Mouse (Mus musculus): Measurements from ENCODE around the gene Gnb3. TPM values are rescaled to one million over a fixed set of nuclear protein-coding genes. Genes with fewer than 3 reads are reported as not detected.
"Not testable (repeated sequence)": the region's sequence is repeated elsewhere in the genome, so short reads cannot be mapped to it uniquely, and the experiment has no call there.

The Gnb3 gene
- polyA plus RNA-seq, 1 experiment from 2014 or later = 1.2 TPM

GRCm38 (mm10) chr6:124856321-124856720, 16.2 kb upstream of the Gnb3 start:
- H3K36me3 ChIP-seq = no peaks in the 10 kb centered on the region
- H3K27ac ChIP-seq = peak overlapping the region; percentile 95; the same call in 1 of the 2 replicates
- H3K4me2 ChIP-seq (replicated peaks) = peak overlapping the region; percentile 95
- H3K27me3 ChIP-seq (replicated peaks) = peaks cover 15% of the 10 kb centered on the region; the same call in 1 of the 2 replicates
- H3K4me3 ChIP-seq (replicated peaks) = peak overlapping the region; percentile 81
- ATAC-seq = peak; percentile 42; the same call in 1 of the 2 replicates
- WGBS = 9% methylated on average over 14 of the region's 14 CpGs
- H3K9ac ChIP-seq = peak overlapping the region; percentile 83
- H3K9me3 ChIP-seq = no peaks in the 10 kb centered on the region
- peaks cover 23% of the 10 kb centered on the region for H3K4me1 ChIP-seq (replicated peaks)

GRCm38 (mm10) chr6:124854647-124855046, 14.6 kb upstream of the Gnb3 start:
- no peak overlapping the region for H3K4me2 ChIP-seq (replicated peaks)
- H3K27me3 ChIP-seq (replicated peaks) = peaks cover 12% of the 10 kb centered on the region; the same call in 1 of the 2 replicates
- no peak overlapping the region for H3K27ac ChIP-seq
- H3K4me3 ChIP-seq (replicated peaks) = no peak overlapping the region
- H3K9me3 ChIP-seq = no peaks in the 10 kb centered on the region
- no peaks in the 10 kb centered on the region for H3K36me3 ChIP-seq
- H3K9ac ChIP-seq = 0 out of 2 replicates have a peak overlapping the region, but pooled peaks have one; percentile 8
- H3K4me1 ChIP-seq (replicated peaks) = peaks cover 17% of the 10 kb centered on the region; the same call in 1 of the 2 replicates
- no peak for ATAC-seq
- WGBS = 76% methylated on average over 12 of the region's 12 CpGs

- no peak overlapping the region for H3K9ac ChIP-seq
- no peaks in the 10 kb centered on the region for H3K27me3 ChIP-seq (replicated peaks)
- no peak for ATAC-seq
- no peaks in the 10 kb centered on the region for H3K9me3 ChIP-seq
- no peaks in the 10 kb centered on the region for H3K4me1 ChIP-seq (replicated peaks)
- WGBS = 58% methylated on average over 8 of the region's 8 CpGs
- H3K4me2 ChIP-seq (replicated peaks) = no peak overlapping the region
- H3K4me3 ChIP-seq (replicated peaks) = no peak overlapping the region
- H3K36me3 ChIP-seq = no peaks in the 10 kb centered on the region
- H3K27ac ChIP-seq = no peak overlapping the region
Measured at GRCm38 (mm10) chr6:124850535-124850934, 10.5 kb upstream of the Gnb3 start.

GRCm38 (mm10) chr6:124847305-124847704, 7.2 kb upstream of the Gnb3 start:
- Histone ChIP-seq H3K4me2 (replicated peaks) (no peak overlapping the region), H3K9me3 (no peaks in the 10 kb centered on the region), H3K4me3 (replicated peaks) (no peak overlapping the region), H3K9ac (no peak overlapping the region), H3K27ac (no peak overlapping the region), H3K4me1 (replicated peaks) (no peaks in the 10 kb centered on the region), H3K36me3 (peaks cover 6% of the 10 kb centered on the region; the same call in 1 of the 2 replicates), H3K27me3 (replicated peaks) (no peaks in the 10 kb centered on the region)
- 9% methylated on average over 9 of the region's 9 CpGs for WGBS
- peak; percentile 69 for ATAC-seq

- no peak overlapping the region for H3K27ac ChIP-seq
- H3K4me2 ChIP-seq (replicated peaks) = no peak overlapping the region
Measured at GRCm38 (mm10) chr6:124839805-124840204, 270 bp downstream of the Gnb3 start.

GRCm38 (mm10) chr6:124836411-124836810, 3.7 kb downstream of the Gnb3 start:
- H3K4me3 ChIP-seq (replicated peaks) = no peak overlapping the region
- no peaks in the 10 kb centered on the region for H3K9me3 ChIP-seq
- peaks cover 9% of the 10 kb centered on the region for H3K36me3 ChIP-seq
- no peak overlapping the region for H3K27ac ChIP-seq
- 77% methylated on average over 7 of the region's 7 CpGs for WGBS
- H3K27me3 ChIP-seq (replicated peaks) = no peaks in the 10 kb centered on the region
- H3K4me2 ChIP-seq (replicated peaks) = no peak overlapping the region
- H3K4me1 ChIP-seq (replicated peaks) = peaks cover 21% of the 10 kb centered on the region; the same call in 1 of the 2 replicates
- no peak for ATAC-seq
- H3K9ac ChIP-seq = 0 out of 2 replicates have a peak overlapping the region, but pooled peaks have one; percentile 12

More at GRCm38 (mm10) chr6:124839805-124840204, 270 bp downstream of the Gnb3 start:
- Histone ChIP-seq H3K4me3 (replicated peaks) (no peak overlapping the region), H3K36me3 (peaks cover 1% of the 10 kb centered on the region; the same call in 1 of the 2 replicates), H3K27me3 (replicated peaks) (no peaks in the 10 kb centered on the region), H3K9ac (no peak overlapping the region; the same call in 1 of the 2 replicates), H3K9me3 (no peaks in the 10 kb centered on the region), H3K4me1 (replicated peaks) (peaks cover 13% of the 10 kb centered on the region; the same call in 1 of the 2 replicates)
- ATAC-seq = peak; percentile 6; the same call in 1 of the 2 replicates
- WGBS = 9% methylated on average over 8 of the region's 8 CpGs

GRCm38 (mm10) chr6:124835531-124835930, 4.5 kb downstream of the Gnb3 start:
- Histone ChIP-seq H3K36me3 (peaks cover 9% of the 10 kb centered on the region), H3K4me1 (replicated peaks) (peaks cover 20% of the 10 kb centered on the region; the same call in 1 of the 2 replicates), H3K9ac (0 out of 2 replicates have a peak overlapping the region, but pooled peaks have one; percentile 17), H3K4me3 (replicated peaks) (no peak overlapping the region), H3K9me3 (no peaks in the 10 kb centered on the region), H3K27ac (no peak overlapping the region), H3K27me3 (replicated peaks) (no peaks in the 10 kb centered on the region), H3K4me2 (replicated peaks) (no peak overlapping the region)
- no peak for ATAC-seq
- 67% methylated on average over 10 of the region's 10 CpGs for WGBS

- no peak overlapping the region for H3K27ac ChIP-seq
- H3K9me3 ChIP-seq = no peaks in the 10 kb centered on the region
- no peaks in the 10 kb centered on the region for H3K27me3 ChIP-seq (replicated peaks)
- no peak overlapping the region for H3K4me2 ChIP-seq (replicated peaks)
- H3K9ac ChIP-seq = no peak overlapping the region
- no peak for ATAC-seq
- H3K4me1 ChIP-seq (replicated peaks) = peaks cover 15% of the 10 kb centered on the region; the same call in 1 of the 2 replicates
- H3K36me3 ChIP-seq = peaks cover 9% of the 10 kb centered on the region
- 78% methylated on average over 6 of the region's 6 CpGs for WGBS
- no peak overlapping the region for H3K4me3 ChIP-seq (replicated peaks)
Measured at GRCm38 (mm10) chr6:124834512-124835081, 5.5 kb downstream of the Gnb3 start.

GRCm38 (mm10) chr6:124831649-124832048, 8.4 kb downstream of the Gnb3 start:
- peaks cover 9% of the 10 kb centered on the region for H3K36me3 ChIP-seq
- H3K4me1 ChIP-seq (replicated peaks) = peaks cover 21% of the 10 kb centered on the region
- no peaks in the 10 kb centered on the region for H3K9me3 ChIP-seq
- no peaks in the 10 kb centered on the region for H3K27me3 ChIP-seq (replicated peaks)
- H3K27ac ChIP-seq = no peak overlapping the region
- ATAC-seq = no peak
- 94% methylated on average over 8 of the region's 8 CpGs for WGBS
- no peak overlapping the region for H3K4me2 ChIP-seq (replicated peaks)
- H3K4me3 ChIP-seq (replicated peaks) = no peak overlapping the region
- H3K9ac ChIP-seq = peak overlapping the region; percentile 9; the same call in 1 of the 2 replicates

GRCm38 (mm10) chr6:124831199-124831598, 8.9 kb downstream of the Gnb3 start:
- not testable (repeated sequence) for H3K27me3 ChIP-seq (replicated peaks); H3K9ac ChIP-seq; H3K9me3 ChIP-seq; H3K4me3 ChIP-seq (replicated peaks); ATAC-seq; H3K27ac ChIP-seq
- WGBS = 96% methylated on average over 4 of the region's 4 CpGs
- peaks cover 21% of the 10 kb centered on the region for H3K4me1 ChIP-seq (replicated peaks)
- H3K4me2 ChIP-seq (replicated peaks) = peak overlapping the region; percentile 90
- peaks cover 10% of the 10 kb centered on the region for H3K36me3 ChIP-seq

- ATAC-seq = peak; percentile 90
- H3K4me3 ChIP-seq (replicated peaks) = peak overlapping the region; percentile 54
- H3K27ac ChIP-seq = peak overlapping the region; percentile 94
- H3K9me3 ChIP-seq = no peaks in the 10 kb centered on the region
- peak overlapping the region; percentile 70 for H3K9ac ChIP-seq
- peaks cover 21% of the 10 kb centered on the region for H3K4me1 ChIP-seq (replicated peaks)
- H3K4me2 ChIP-seq (replicated peaks) = peak overlapping the region; percentile 90
- peaks cover 16% of the 10 kb centered on the region for H3K36me3 ChIP-seq
- H3K27me3 ChIP-seq (replicated peaks) = no peaks in the 10 kb centered on the region
- under 1% methylated on average over 38 of the region's 38 CpGs for WGBS
Measured at GRCm38 (mm10) chr6:124829799-124830700, 10.0 kb downstream of the Gnb3 start.

Data from intestine, embryonic 15.5 days (tissue).